Mouse (Mus musculus): Measurements from ENCODE around the gene Ubqln4. TPM values are rescaled to one million over a fixed set of nuclear protein-coding genes. Genes with fewer than 3 reads are reported as not detected.

Ubqln4 gene
- polyA plus RNA-seq, 1 experiment from 2014 or later = 46.3 TPM

- Histone ChIP-seq H3K27me3 (replicated peaks; ENCODE audit: control insufficient read depth, insufficient read depth, low read length) (no peaks in the 10 kb centered on the region), H3K4me1 (ENCODE audit: control insufficient read depth, insufficient read depth, low read length) (peaks cover 32% of the 10 kb centered on the region), H3K9me3 (ENCODE audit: control insufficient read depth, low read length) (no peaks in the 10 kb centered on the region), H3K36me3 (ENCODE audit: control insufficient read depth, insufficient read depth, low read length) (peaks cover 7% of the 10 kb centered on the region; the same call in 1 of the 2 replicates), H3K9ac (ENCODE audit: low read depth, low read length) (peak overlapping the region; percentile 98), H3K4me2 (ENCODE audit: low read depth, low read length) (peak overlapping the region; percentile 74), H3K4me3 (ENCODE audit: low read depth, low read length) (peak overlapping the region; percentile 78), H3K27ac (replicated peaks; ENCODE audit: low read depth, low read length) (peak overlapping the region; percentile 98)
- DNase-seq (ENCODE audit: low spot score) = peak; percentile 70
- ATAC-seq (ENCODE audit: low read depth) = no peak
- WGBS = 6% methylated on average over 11 of the region's 11 CpGs
Measured at GRCm38 (mm10) chr3:88530082-88530864, 23.3 kb upstream of the Ubqln4 start.

DNA sequence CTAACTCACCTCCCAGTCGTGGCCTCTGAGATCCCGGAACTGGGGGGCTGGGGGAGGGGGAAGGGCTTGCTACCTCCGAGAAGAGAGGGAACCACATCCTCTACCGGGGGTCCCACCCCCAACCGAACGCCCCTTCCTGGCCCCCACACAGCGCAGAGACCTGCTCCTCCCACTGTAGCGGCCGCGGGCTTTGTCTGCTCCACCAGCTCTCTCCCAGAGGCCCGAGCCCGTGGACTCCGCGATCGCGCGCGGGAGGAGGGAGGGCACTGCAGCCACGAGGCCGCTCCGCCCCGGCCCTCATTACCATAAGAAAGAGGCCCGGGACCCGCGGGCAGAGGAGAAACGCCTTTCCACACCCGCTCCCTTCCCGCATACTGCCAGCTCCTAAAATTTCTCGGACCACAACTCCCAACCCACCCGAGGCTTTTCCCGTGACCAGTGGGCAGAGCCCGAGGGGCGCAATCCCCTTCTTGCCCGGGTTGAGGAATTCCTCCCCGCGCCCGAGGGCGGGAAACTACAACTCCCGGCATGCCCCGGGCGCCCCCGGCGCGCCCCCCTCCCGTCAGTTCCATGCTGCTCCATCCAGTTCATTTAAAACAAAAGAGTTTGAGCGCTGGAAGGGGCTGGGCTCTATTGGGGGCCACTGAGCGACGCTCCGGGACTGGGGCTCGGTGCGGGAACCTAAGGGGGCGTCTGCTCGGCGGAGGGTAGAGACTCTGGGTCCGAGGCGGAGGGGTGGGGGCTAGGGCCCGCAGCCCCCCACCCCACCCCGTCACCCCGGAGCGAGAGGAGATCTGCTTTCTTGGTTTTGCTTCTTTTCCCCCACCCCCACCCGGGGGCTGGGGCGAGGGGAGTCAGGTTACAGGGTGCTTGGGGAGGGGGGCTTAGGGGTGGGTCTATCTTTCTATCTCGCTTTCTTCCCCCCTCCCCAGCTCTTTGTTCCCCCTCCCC, 21.9 kb upstream of the Ubqln4 start:
- H3K27me3 ChIP-seq (replicated peaks; ENCODE audit: control insufficient read depth, insufficient read depth, low read length) = no peaks in the 10 kb centered on the region
- DNase-seq (ENCODE audit: low spot score) = peak; percentile 95
- H3K36me3 ChIP-seq (ENCODE audit: control insufficient read depth, insufficient read depth, low read length) = peaks cover 18% of the 10 kb centered on the region
- H3K4me3 ChIP-seq (ENCODE audit: low read depth, low read length) = peak overlapping the region; percentile 78
- peak; percentile 88 for ATAC-seq (ENCODE audit: low read depth)
- H3K9ac ChIP-seq (ENCODE audit: low read depth, low read length) = peak overlapping the region; percentile 98
- WGBS = under 1% methylated on average over 35 of the region's 63 CpGs
- peak overlapping the region; percentile 98 for H3K27ac ChIP-seq (replicated peaks; ENCODE audit: low read depth, low read length)
- no peaks in the 10 kb centered on the region for H3K9me3 ChIP-seq (ENCODE audit: control insufficient read depth, low read length)
- H3K4me2 ChIP-seq (ENCODE audit: low read depth, low read length) = peak overlapping the region; percentile 74
- peaks cover 42% of the 10 kb centered on the region for H3K4me1 ChIP-seq (ENCODE audit: control insufficient read depth, insufficient read depth, low read length)

DNA sequence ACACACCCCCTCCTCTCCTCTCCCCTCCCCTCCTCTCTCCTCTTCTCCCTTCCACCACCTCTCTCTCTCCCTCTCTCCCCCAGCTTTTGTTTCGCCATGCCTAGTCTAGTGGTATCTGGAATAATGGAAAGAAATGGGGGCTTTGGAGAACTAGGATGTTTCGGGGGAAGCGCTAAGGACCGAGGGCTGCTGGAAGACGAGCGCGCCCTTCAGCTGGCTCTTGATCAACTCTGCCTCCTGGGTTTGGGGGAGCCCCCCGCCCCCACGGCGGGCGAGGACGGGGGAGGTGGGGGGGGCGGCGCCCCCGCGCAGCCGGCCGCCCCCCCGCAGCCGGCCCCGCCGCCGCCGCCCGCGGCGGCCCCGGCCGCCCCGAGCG, 21.3 kb upstream of the Ubqln4 start, which contains the start of gene Mex3a:
TSS of gene Mex3a (plus strand) at position 97 of the 376 bp plus-strand sequence.
- DNase-seq (ENCODE audit: low spot score) = no peak
- peak within 1 kb of the TSS; percentile 74 for H3K4me2 ChIP-seq (ENCODE audit: low read depth, low read length)
- 0% methylated on average over 10 of the region's 31 CpGs for WGBS
- peak within 1 kb of the TSS; percentile 98 for H3K27ac ChIP-seq (replicated peaks; ENCODE audit: low read depth, low read length)
- H3K36me3 ChIP-seq (ENCODE audit: control insufficient read depth, insufficient read depth, low read length) = peaks cover 25% of the 10 kb centered on the region
- ATAC-seq (ENCODE audit: low read depth) = no peak
- no peaks in the 10 kb centered on the region for H3K27me3 ChIP-seq (replicated peaks; ENCODE audit: control insufficient read depth, insufficient read depth, low read length)
- H3K9me3 ChIP-seq (ENCODE audit: control insufficient read depth, low read length) = no peaks in the 10 kb centered on the region
- peak within 1 kb of the TSS; percentile 78 for H3K4me3 ChIP-seq (ENCODE audit: low read depth, low read length)
- H3K4me1 ChIP-seq (ENCODE audit: control insufficient read depth, insufficient read depth, low read length) = peaks cover 48% of the 10 kb centered on the region
- peak within 1 kb of the TSS; percentile 98 for H3K9ac ChIP-seq (ENCODE audit: low read depth, low read length)

GRCm38 (mm10) chr3:88532689-88533511, 20.7 kb upstream of the Ubqln4 start:
- Histone ChIP-seq H3K27me3 (replicated peaks; ENCODE audit: control insufficient read depth, insufficient read depth, low read length) (no peaks in the 10 kb centered on the region), H3K9me3 (ENCODE audit: control insufficient read depth, low read length) (no peaks in the 10 kb centered on the region), H3K4me1 (ENCODE audit: control insufficient read depth, insufficient read depth, low read length) (peaks cover 48% of the 10 kb centered on the region), H3K36me3 (ENCODE audit: control insufficient read depth, insufficient read depth, low read length) (peaks cover 31% of the 10 kb centered on the region), H3K4me3 (ENCODE audit: low read depth, low read length) (peak overlapping the region; percentile 78), H3K27ac (replicated peaks; ENCODE audit: low read depth, low read length) (peak overlapping the region; percentile 98), H3K9ac (ENCODE audit: low read depth, low read length) (peak overlapping the region; percentile 98), H3K4me2 (ENCODE audit: low read depth, low read length) (peak overlapping the region; percentile 74)
- 0% methylated on average over 23 of the region's 40 CpGs for WGBS
- peak; percentile 9; the same call in 1 of the 2 replicates for ATAC-seq (ENCODE audit: low read depth)
- peak; percentile 80 for DNase-seq (ENCODE audit: low spot score)

- Histone ChIP-seq H3K4me1 (ENCODE audit: control insufficient read depth, insufficient read depth, low read length) (peaks cover 53% of the 10 kb centered on the region), H3K27ac (replicated peaks; ENCODE audit: low read depth, low read length) (peak overlapping the region; percentile 98), H3K27me3 (replicated peaks; ENCODE audit: control insufficient read depth, insufficient read depth, low read length) (no peaks in the 10 kb centered on the region), H3K9me3 (ENCODE audit: control insufficient read depth, low read length) (no peaks in the 10 kb centered on the region), H3K9ac (ENCODE audit: low read depth, low read length) (peak overlapping the region; percentile 98), H3K4me2 (ENCODE audit: low read depth, low read length) (peak overlapping the region; percentile 74), H3K36me3 (ENCODE audit: control insufficient read depth, insufficient read depth, low read length) (peaks cover 39% of the 10 kb centered on the region), H3K4me3 (ENCODE audit: low read depth, low read length) (peak overlapping the region; percentile 78)
- WGBS = 0% methylated on average over 2 of the region's 5 CpGs
- DNase-seq (ENCODE audit: low spot score) (peak; percentile 54), ATAC-seq (ENCODE audit: low read depth) (no peak)
Measured at GRCm38 (mm10) chr3:88533706-88534105, 19.9 kb upstream of the Ubqln4 start.

GRCm38 (mm10) chr3:88535005-88535404, 18.6 kb upstream of the Ubqln4 start:
- no peak for ATAC-seq (ENCODE audit: low read depth)
- peaks cover 49% of the 10 kb centered on the region for H3K4me1 ChIP-seq (ENCODE audit: control insufficient read depth, insufficient read depth, low read length)
- DNase-seq (ENCODE audit: low spot score) = no peak
- H3K4me2 ChIP-seq (ENCODE audit: low read depth, low read length) = peak overlapping the region; percentile 74
- peak overlapping the region; percentile 78 for H3K4me3 ChIP-seq (ENCODE audit: low read depth, low read length)
- H3K27me3 ChIP-seq (replicated peaks; ENCODE audit: control insufficient read depth, insufficient read depth, low read length) = no peaks in the 10 kb centered on the region
- 0 out of 2 replicates have a peak overlapping the region, but pooled peaks have one; percentile 98 for H3K27ac ChIP-seq (replicated peaks; ENCODE audit: low read depth, low read length)
- peak overlapping the region; percentile 98 for H3K9ac ChIP-seq (ENCODE audit: low read depth, low read length)
- H3K9me3 ChIP-seq (ENCODE audit: control insufficient read depth, low read length) = no peaks in the 10 kb centered on the region
- WGBS = 11% methylated on average over 3 of the region's 3 CpGs
- H3K36me3 ChIP-seq (ENCODE audit: control insufficient read depth, insufficient read depth, low read length) = peaks cover 48% of the 10 kb centered on the region

DNA sequence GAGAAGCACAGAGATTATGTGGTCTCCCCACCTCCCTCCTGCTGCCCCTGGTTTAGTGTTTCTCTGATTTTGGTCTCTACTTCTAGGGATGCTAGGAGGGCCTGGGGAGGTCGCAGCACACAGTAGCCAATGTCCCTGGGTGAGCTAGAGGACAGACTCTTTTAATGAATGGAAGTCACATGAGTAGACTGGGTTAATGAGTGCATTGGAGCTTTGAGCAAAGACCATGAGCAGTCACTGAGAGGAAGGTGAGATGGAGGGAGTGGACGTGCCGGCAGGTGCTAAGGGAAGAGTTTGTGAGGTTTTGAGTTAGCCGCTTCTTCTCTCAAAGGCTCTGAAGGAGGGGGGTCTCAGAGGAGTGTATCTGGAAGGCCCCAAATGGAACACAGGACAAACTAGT, 18.0 kb upstream of the Ubqln4 start:
- peak overlapping the region; percentile 98 for H3K9ac ChIP-seq (ENCODE audit: low read depth, low read length)
- H3K27me3 ChIP-seq (replicated peaks; ENCODE audit: control insufficient read depth, insufficient read depth, low read length) = no peaks in the 10 kb centered on the region
- peaks cover 53% of the 10 kb centered on the region for H3K36me3 ChIP-seq (ENCODE audit: control insufficient read depth, insufficient read depth, low read length)
- no peak for ATAC-seq (ENCODE audit: low read depth)
- DNase-seq (ENCODE audit: low spot score) = no peak
- H3K4me1 ChIP-seq (ENCODE audit: control insufficient read depth, insufficient read depth, low read length) = peaks cover 47% of the 10 kb centered on the region
- H3K9me3 ChIP-seq (ENCODE audit: control insufficient read depth, low read length) = no peaks in the 10 kb centered on the region
- peak overlapping the region; percentile 78 for H3K4me3 ChIP-seq (ENCODE audit: low read depth, low read length)
- 0 out of 2 replicates have a peak overlapping the region, but pooled peaks have one; percentile 62 for H3K27ac ChIP-seq (replicated peaks; ENCODE audit: low read depth, low read length)
- WGBS = 27% methylated on average over 4 of the region's 4 CpGs
- peak overlapping the region; percentile 74 for H3K4me2 ChIP-seq (ENCODE audit: low read depth, low read length)
